Mouse (Mus musculus): ENCODE data around the gene Pts.

GRCm38 (mm10) chr9:50499781-50500180, 28.7 kb downstream of the Pts start:
- TF ChIP-seq POLR2A (IDR thresholded peaks at IDR 0.05; ENCODE audit: extremely low read depth, insufficient read depth, low read length) (no peak), CTCF (IDR thresholded peaks at IDR 0.05; ENCODE audit: extremely low read depth, insufficient read depth, low read length) (no peak)
